Mouse (Mus musculus) testis, adult 2 months (tissue): ENCODE data around the gene Tgm6.

Experiments used
- CTCF ChIP-seq: fragments of 200-500 bp; IDR thresholded peaks from 2 replicates; pipeline ENCODE4 v1.5.1; 2012; ENCODE audit warnings: low read depth, mild to moderate bottlenecking, inconsistent platforms, low read length, moderate library complexity; ENCODE audit not compliant: control insufficient read depth, insufficient read depth, insufficient replicate concordance
- POLR2A ChIP-seq: fragments of 200-500 bp; IDR thresholded peaks from 2 replicates; pipeline ENCODE4 v1.6.1; 2012; ENCODE audit warnings: low read depth, mild to moderate bottlenecking, inconsistent platforms, low read length, moderate library complexity; ENCODE audit not compliant: control insufficient read depth

DNA sequence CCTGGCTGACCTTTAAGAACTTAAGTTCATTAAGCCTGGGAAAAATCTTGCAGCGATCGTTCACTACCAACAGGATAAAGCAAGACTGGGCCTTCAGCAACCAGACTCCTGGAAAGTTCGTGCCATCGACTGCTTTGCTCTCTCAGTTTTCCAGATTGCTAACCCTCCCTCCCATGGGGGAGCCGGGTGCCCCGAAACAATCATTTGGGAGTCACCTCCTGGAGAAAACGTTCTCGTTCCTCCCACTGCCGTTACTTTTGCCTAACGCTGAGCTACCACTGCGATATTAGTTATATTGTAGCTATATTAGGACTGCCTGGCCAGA is 66.1 kb downstream of the Tgm6 start:
- TF ChIP-seq CTCF (no peak), POLR2A (no peak)
